Mouse (Mus musculus): ENCODE measurements around the gene Gm36079. TPM values are rescaled to one million over a fixed set of nuclear protein-coding genes. Genes with fewer than 3 reads are reported as not detected.

The Gm36079 gene
- polyA plus RNA-seq (2014; fragmentation: Illumina TruSeq; extraction: RNeasy Lipid Tissue Mini Kit (QIAGEN cat#74804); ENCODE audit: low read depth, low replicate concordance): not detected

GRCm38 (mm10) chr13:120026911-120027310 lies at the start of gene Gm36079:
Gene Gm36079, minus strand, starts transcription at chr13:120027011.

GRCm38 (mm10) chr13:120052085-120052484 lies 25.3 kb upstream of the Gm36079 start, which contains the start of gene Gm21188:
Gene Gm21188, minus strand, starts transcription at chr13:120052194.

Other genes with a start within 250 kb of the Gm36079 start
- 20.2 TPM for gene Zfp131, start 236.1 kb downstream of the Gm36079 start, polyA plus RNA-seq (2014; fragmentation: Illumina TruSeq; extraction: RNeasy Lipid Tissue Mini Kit (QIAGEN cat#74804); ENCODE audit: low read depth, low replicate concordance)
- not detected for gene AF067063, start 196.8 kb downstream of the Gm36079 start, polyA plus RNA-seq (2014; fragmentation: Illumina TruSeq; extraction: RNeasy Lipid Tissue Mini Kit (QIAGEN cat#74804); ENCODE audit: low read depth, low replicate concordance)
- gene D13Ertd608e, start 191.0 kb downstream of the Gm36079 start, polyA plus RNA-seq (2014; fragmentation: Illumina TruSeq; extraction: RNeasy Lipid Tissue Mini Kit (QIAGEN cat#74804); ENCODE audit: low read depth, low replicate concordance): not detected
- gene Tcstv1, start 132.2 kb downstream of the Gm36079 start, polyA plus RNA-seq (2014; fragmentation: Illumina TruSeq; extraction: RNeasy Lipid Tissue Mini Kit (QIAGEN cat#74804); ENCODE audit: low read depth, low replicate concordance): not detected
- not detected for gene Gm21761, start 97.7 kb downstream of the Gm36079 start, polyA plus RNA-seq (2014; fragmentation: Illumina TruSeq; extraction: RNeasy Lipid Tissue Mini Kit (QIAGEN cat#74804); ENCODE audit: low read depth, low replicate concordance)
- gene B020031M17Rik, start 76.2 kb downstream of the Gm36079 start, polyA plus RNA-seq (2014; fragmentation: Illumina TruSeq; extraction: RNeasy Lipid Tissue Mini Kit (QIAGEN cat#74804); ENCODE audit: low read depth, low replicate concordance): not detected
- gene Gm21188, start 25.2 kb upstream of the Gm36079 start, polyA plus RNA-seq (2014; fragmentation: Illumina TruSeq; extraction: RNeasy Lipid Tissue Mini Kit (QIAGEN cat#74804); ENCODE audit: low read depth, low replicate concordance): 4.7 TPM
- not detected for gene Gm20767, start 113.2 kb upstream of the Gm36079 start, polyA plus RNA-seq (2014; fragmentation: Illumina TruSeq; extraction: RNeasy Lipid Tissue Mini Kit (QIAGEN cat#74804); ENCODE audit: low read depth, low replicate concordance)
- gene Gm21818, start 145.4 kb upstream of the Gm36079 start, polyA plus RNA-seq (2014; fragmentation: Illumina TruSeq; extraction: RNeasy Lipid Tissue Mini Kit (QIAGEN cat#74804); ENCODE audit: low read depth, low replicate concordance): not detected
- not detected for gene Gm21762, start 188.9 kb upstream of the Gm36079 start, polyA plus RNA-seq (2014; fragmentation: Illumina TruSeq; extraction: RNeasy Lipid Tissue Mini Kit (QIAGEN cat#74804); ENCODE audit: low read depth, low replicate concordance)
- not detected for gene Gm21731, start 212.1 kb upstream of the Gm36079 start, polyA plus RNA-seq (2014; fragmentation: Illumina TruSeq; extraction: RNeasy Lipid Tissue Mini Kit (QIAGEN cat#74804); ENCODE audit: low read depth, low replicate concordance)
- gene AF067061, start 236.1 kb upstream of the Gm36079 start, polyA plus RNA-seq (2014; fragmentation: Illumina TruSeq; extraction: RNeasy Lipid Tissue Mini Kit (QIAGEN cat#74804); ENCODE audit: low read depth, low replicate concordance): not detected